Mouse (Mus musculus) ES-E14 (cell line): ENCODE measurements at regions not wholly inside any gene's neighbourhood (a gene's known extent, or its start where the extent isn't known, plus 50 kb on each side); places are given as distances from the start of the nearest gene placed in this dataset.

Source experiments
- CHD2 ChIP-seq: IDR thresholded peaks from 2 replicates; pipeline ENCODE4 v1.6.1; 2014; ENCODE audit warnings: mild to moderate bottlenecking, low read depth, low read length, inconsistent platforms
- MAFK ChIP-seq: IDR thresholded peaks from 2 replicates; pipeline ENCODE4 v1.6.1; 2014; ENCODE audit warnings: mild to moderate bottlenecking, low read depth, low read length, inconsistent platforms; ENCODE audit not compliant: insufficient read depth
- ZC3H11A ChIP-seq: IDR thresholded peaks from 2 replicates; pipeline ENCODE4 v1.6.1; 2012; ENCODE audit warnings: low read depth, mild to moderate bottlenecking, inconsistent platforms, low read length, borderline replicate concordance
- ZNF384 ChIP-seq: IDR thresholded peaks from 2 replicates; pipeline ENCODE4 v1.6.1; 2012; ENCODE audit warnings: low read depth, low read length, inconsistent platforms

DNA sequence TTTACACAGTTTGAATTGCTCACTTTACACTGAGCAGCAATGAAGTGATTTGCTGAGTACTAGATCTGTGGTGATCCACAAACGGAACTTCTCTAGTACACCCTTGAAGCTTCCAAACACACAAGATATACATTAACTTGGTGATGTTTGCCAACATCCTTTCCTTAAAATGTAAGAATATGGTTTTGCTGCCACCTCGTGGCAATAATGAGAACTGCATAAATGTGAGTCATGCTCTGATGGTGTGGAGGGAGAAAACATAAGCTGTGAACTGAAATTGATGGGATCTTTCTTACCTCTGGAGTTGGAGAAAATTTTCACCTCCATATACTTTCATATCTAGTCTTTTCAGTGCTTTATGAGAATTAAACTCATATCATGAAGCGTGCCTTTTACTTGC, 51.6 kb downstream of the Bex3 start:
- TF ChIP-seq CHD2 (no peak), MAFK (no peak), ZC3H11A (peak; percentile 90; the same call in 1 of the 2 replicates), ZNF384 (no peak)
